Mouse (Mus musculus): ENCODE results near the gene Fam151a. TPM values are rescaled to one million over a fixed set of nuclear protein-coding genes. Genes with fewer than 3 reads are reported as not detected.
"Not testable (repeated sequence)": the region's sequence is repeated elsewhere in the genome, so short reads cannot be mapped to it uniquely, and the experiment has no call there.

Fam151a gene
- polyA plus RNA-seq, 1 experiment from 2014 or later: not detected

DNA sequence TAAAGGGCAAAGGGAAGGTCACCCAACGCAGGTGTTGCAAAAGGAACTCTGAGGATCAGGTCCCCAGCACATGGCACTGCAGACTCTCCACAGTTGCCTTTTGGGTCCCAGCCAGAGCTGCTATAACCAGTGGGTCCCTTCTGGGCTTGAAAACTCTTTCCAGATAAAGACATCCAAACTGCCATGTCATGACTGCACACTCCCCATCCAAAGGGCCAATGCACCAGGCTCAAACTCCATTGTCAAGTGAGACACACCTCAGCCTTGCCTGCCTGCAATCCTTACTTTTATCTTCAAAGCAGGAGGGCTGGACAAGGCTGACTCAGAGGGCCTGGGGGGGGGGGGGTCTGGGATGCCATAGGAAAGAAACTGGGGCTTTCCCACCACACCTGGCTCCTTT, 57.2 kb downstream of the Fam151a start:
- WGBS (ENCODE audit: insufficient replicate concordance): 63% methylated on average over 1 of the region's 1 CpGs
- H3K4me2 ChIP-seq: peak overlapping the region; percentile 29; the same call in 1 of the 2 replicates
- no peaks in the 10 kb centered on the region for H3K36me3 ChIP-seq (replicated peaks)
- peak; percentile 30; the same call in 1 of the 2 replicates for ATAC-seq (ENCODE audit: insufficient read depth)
- H3K9me3 ChIP-seq (replicated peaks): no peaks in the 10 kb centered on the region
- H3K9ac ChIP-seq: no peak overlapping the region
- H3K4me1 ChIP-seq (replicated peaks): peaks cover 79% of the 10 kb centered on the region
- H3K27ac ChIP-seq (replicated peaks): 0 out of 2 replicates have a peak overlapping the region, but pooled peaks have one; percentile 65
- no peak overlapping the region for H3K4me3 ChIP-seq (replicated peaks)
- 0 out of 2 replicates have a peak, but pooled peaks cover 2% of the 10 kb centered on the region for H3K27me3 ChIP-seq

DNA sequence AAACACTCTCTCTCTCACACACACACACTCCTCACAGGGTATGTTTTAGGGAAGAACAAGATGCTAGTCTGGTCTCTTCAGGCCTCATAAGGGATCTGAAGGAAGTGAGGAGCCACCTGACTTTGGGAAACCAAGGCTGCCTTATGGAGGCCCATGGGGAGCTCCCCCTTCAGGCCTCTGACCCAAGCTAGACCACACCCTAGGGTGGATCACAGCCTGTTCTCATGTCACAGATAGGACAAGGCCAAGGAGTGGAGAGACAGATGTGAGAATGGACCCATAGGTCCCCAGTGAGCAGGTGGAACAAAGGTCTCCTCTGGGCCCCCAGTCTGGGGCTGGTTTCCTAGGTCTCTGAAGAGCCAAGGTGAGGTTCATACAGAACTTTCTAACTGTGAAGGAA, 58.6 kb downstream of the Fam151a start:
- H3K9me3 ChIP-seq (replicated peaks): no peaks in the 10 kb centered on the region
- H3K4me3 ChIP-seq (replicated peaks): peak overlapping the region; percentile 3; the same call in 1 of the 2 replicates
- peaks cover 76% of the 10 kb centered on the region for H3K4me1 ChIP-seq (replicated peaks)
- H3K27ac ChIP-seq (replicated peaks): peak overlapping the region; percentile 56
- 0 out of 2 replicates have a peak, but pooled peaks cover 2% of the 10 kb centered on the region for H3K27me3 ChIP-seq
- H3K4me2 ChIP-seq: peak overlapping the region; percentile 49
- H3K9ac ChIP-seq: no peak overlapping the region
- H3K36me3 ChIP-seq (replicated peaks): no peaks in the 10 kb centered on the region
- peak; percentile 94 for ATAC-seq (ENCODE audit: insufficient read depth)

DNA sequence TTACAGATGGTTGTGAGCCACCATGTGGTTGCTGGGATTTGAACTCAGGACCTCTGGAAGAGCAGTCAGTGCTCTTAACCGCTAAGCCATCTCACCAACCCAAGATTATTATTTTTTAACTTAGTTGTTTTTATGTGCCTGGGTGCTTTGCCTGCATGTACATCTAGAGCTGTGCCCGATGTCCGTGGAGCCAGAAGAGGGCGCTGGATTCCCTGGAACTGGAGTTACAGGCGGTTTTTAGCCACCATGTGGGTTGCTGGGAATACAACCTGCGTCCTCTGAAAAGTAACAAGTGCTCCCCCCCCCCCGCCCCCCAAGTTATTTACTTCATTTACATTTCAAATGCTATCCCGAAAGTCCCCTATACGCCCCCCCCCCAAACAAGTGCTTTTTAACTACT, 60.1 kb downstream of the Fam151a start:
- peaks cover 66% of the 10 kb centered on the region for H3K4me1 ChIP-seq (replicated peaks)
- H3K27ac ChIP-seq (replicated peaks); ATAC-seq (ENCODE audit: insufficient read depth): not testable (repeated sequence)

DNA sequence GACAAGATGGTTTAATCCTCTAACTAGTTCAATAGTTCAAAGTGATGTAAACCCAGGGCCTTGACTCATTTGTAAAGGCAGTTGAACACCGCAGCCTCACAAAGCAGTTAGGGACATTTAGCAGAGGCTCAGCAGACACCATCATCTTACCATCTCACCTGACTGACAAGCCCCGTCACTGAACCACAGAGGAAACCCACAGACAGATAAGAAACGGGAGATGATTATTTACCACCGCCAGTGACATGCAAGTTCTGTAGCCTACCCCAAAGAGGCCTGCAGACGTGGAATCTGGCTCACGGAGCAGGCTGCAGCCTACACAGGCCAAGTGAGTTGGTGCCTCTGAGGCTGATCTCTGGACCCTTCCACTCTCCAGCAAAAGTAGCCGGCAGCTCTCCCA, 60.6 kb downstream of the Fam151a start:
- Histone ChIP-seq H3K4me1 (replicated peaks) (peaks cover 68% of the 10 kb centered on the region), H3K4me2 (no peak overlapping the region), H3K9me3 (replicated peaks) (no peaks in the 10 kb centered on the region), H3K27ac (replicated peaks) (peak overlapping the region; percentile 46), H3K36me3 (replicated peaks) (no peaks in the 10 kb centered on the region), H3K9ac (no peak overlapping the region), H3K4me3 (replicated peaks) (no peak overlapping the region), H3K27me3 (0 out of 2 replicates have a peak, but pooled peaks cover 3% of the 10 kb centered on the region)
- ATAC-seq (ENCODE audit: insufficient read depth): no peak
- WGBS (ENCODE audit: insufficient replicate concordance): 19% methylated on average over 7 of the region's 7 CpGs

More for the DNA sequence above, 60.1 kb downstream of the Fam151a start:
- H3K4me2 ChIP-seq; H3K9me3 ChIP-seq (replicated peaks); H3K9ac ChIP-seq; H3K27me3 ChIP-seq; H3K36me3 ChIP-seq (replicated peaks); H3K4me3 ChIP-seq (replicated peaks): not testable (repeated sequence)
- WGBS (ENCODE audit: insufficient replicate concordance): 89% methylated on average over 9 of the region's 9 CpGs

DNA sequence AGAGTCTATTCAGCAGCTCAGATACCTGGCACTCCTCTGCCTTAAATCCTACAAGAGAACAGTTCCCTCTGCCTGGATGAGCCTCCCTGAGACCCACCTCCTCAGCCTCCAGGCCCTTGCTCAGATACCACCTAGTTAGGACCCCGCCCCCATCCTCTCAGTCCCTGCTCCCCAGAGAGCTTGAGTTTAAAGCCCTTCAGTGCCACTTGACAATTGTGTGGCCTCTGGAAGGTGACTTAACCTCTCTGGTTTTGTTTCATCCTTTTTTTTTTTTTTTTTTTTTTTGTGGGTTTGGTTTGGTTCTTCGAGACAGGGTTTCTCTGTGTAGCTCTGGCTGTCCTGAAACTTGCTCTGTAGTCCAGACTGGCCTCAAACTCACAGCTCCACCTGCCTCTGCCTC, 61.6 kb downstream of the Fam151a start:
- ATAC-seq (ENCODE audit: insufficient read depth): no peak
- Histone ChIP-seq H3K27ac (replicated peaks) (no peak overlapping the region), H3K4me3 (replicated peaks) (no peak overlapping the region), H3K36me3 (replicated peaks) (no peaks in the 10 kb centered on the region), H3K4me2 (no peak overlapping the region), H3K27me3 (0 out of 2 replicates have a peak, but pooled peaks cover 3% of the 10 kb centered on the region), H3K9me3 (replicated peaks) (no peaks in the 10 kb centered on the region), H3K4me1 (replicated peaks) (peaks cover 69% of the 10 kb centered on the region), H3K9ac (no peak overlapping the region)
- 58% methylated on average over 2 of the region's 2 CpGs for WGBS (ENCODE audit: insufficient replicate concordance)

Other genes with a start within 250 kb of the Fam151a start
- not detected in 2 replicates for gene Bsnd, start 241.6 kb upstream of the Fam151a start, polyA plus RNA-seq (2015; fragmentation: Nextera tagmentation; extraction: Ambion mirVana)
- gene Dhcr24, start 172.9 kb upstream of the Fam151a start, polyA plus RNA-seq (2015; fragmentation: Nextera tagmentation; extraction: Ambion mirVana): 7.8 and 10.4 TPM in 2 replicates
- not detected in 2 replicates for gene Lexm, start 116.6 kb upstream of the Fam151a start, polyA plus RNA-seq (2015; fragmentation: Nextera tagmentation; extraction: Ambion mirVana)
- 0.07 and 0.16 TPM in 2 replicates for gene Ttc22, start 111.5 kb upstream of the Fam151a start, polyA plus RNA-seq (2015; fragmentation: Nextera tagmentation; extraction: Ambion mirVana)
- 4.8 and 5.2 TPM in 2 replicates for gene Pars2, start 82.8 kb upstream of the Fam151a start, polyA plus RNA-seq (2015; fragmentation: Nextera tagmentation; extraction: Ambion mirVana)
- 31.1 and 41.9 TPM in 2 replicates for gene Ttc4, start 54.9 kb upstream of the Fam151a start, polyA plus RNA-seq (2015; fragmentation: Nextera tagmentation; extraction: Ambion mirVana)
- 0.12 and 0.13 TPM in 2 replicates for gene Mroh7, start 3.0 kb upstream of the Fam151a start, polyA plus RNA-seq (2015; fragmentation: Nextera tagmentation; extraction: Ambion mirVana)
- gene Acot11, start 71.1 kb downstream of the Fam151a start, polyA plus RNA-seq (2015; fragmentation: Nextera tagmentation; extraction: Ambion mirVana): 4.7 and 6.4 TPM in 2 replicates
- 45.7 and 50.5 TPM in 2 replicates for gene Ssbp3, start 176.8 kb downstream of the Fam151a start, polyA plus RNA-seq (2015; fragmentation: Nextera tagmentation; extraction: Ambion mirVana)